Mouse (Mus musculus) T-helper 1 cell (primary cell): ENCODE results near the gene Aasdhppt.

ENCODE experiments used
- in situ Hi-C: fragments of 300-600 bp; cut with MboI, MseI; formaldehyde crosslinking; loops from one replicate; pipeline ENCODE4 v1.15.1; 2025; ENCODE audit warnings: high pct_unique_total_duplicates

Gene Aasdhppt

DNA sequence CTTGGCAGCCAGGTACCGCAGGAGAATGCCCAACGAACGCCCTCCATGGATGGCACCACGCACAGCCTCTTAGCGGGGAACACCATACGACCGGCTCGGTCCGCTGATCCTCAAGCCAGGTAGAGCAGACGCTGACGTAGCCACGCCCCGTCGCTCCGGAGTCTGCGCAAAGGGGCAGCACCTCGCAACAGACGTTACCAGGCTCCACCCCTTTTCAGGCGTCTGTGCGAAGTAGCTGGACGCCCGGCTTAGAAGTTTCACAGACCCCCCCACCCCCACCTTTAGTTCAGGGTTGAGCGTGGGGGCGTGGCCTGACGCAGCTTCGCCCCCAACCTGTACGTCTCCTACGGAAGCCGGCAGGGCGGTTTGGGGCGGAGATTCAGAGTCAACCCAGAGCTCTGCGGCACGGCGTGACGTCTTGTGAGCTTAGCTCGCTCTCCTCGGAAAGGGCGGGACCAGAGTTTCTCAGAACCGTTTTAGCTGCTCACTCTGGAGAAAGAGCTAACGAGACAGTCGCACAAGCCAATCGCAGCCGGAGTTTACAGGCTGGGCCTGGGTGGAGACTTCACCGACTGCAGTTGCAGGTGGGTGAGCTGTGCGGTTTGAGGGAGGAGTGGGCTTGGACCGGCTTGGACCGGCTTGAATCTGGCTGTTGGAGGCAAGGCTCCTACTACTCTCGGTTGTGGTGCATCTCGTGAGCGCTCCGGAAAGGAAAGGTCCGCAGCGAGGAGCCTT, at the start of gene Aasdhppt, which contains the start of gene Kbtbd3:
TSS of gene Aasdhppt (minus strand) at position 121 of the 735 bp plus-strand sequence.
TSS of gene Kbtbd3 (plus strand) at position 483 of the 735 bp plus-strand sequence.
- in situ Hi-C loops, result loop anchor here (5.0 to 10.0 kb wide), 3 partner anchors 68 to 975 kb away; partner anchors contain the start of genes Alkbh8 and Msantd4

- in situ Hi-C loops, result no loop called here
Observed at GRCm38 (mm10) chr9:4353163-4353562, 43.9 kb upstream of the Aasdhppt start.

- in situ Hi-C loops, result no loop called here
Observed at GRCm38 (mm10) chr9:4318939-4319721, 9.9 kb upstream of the Aasdhppt start.

GRCm38 (mm10) chr9:4315746-4316145, 6.5 kb upstream of the Aasdhppt start:
- in situ Hi-C loops, result no loop called here

DNA sequence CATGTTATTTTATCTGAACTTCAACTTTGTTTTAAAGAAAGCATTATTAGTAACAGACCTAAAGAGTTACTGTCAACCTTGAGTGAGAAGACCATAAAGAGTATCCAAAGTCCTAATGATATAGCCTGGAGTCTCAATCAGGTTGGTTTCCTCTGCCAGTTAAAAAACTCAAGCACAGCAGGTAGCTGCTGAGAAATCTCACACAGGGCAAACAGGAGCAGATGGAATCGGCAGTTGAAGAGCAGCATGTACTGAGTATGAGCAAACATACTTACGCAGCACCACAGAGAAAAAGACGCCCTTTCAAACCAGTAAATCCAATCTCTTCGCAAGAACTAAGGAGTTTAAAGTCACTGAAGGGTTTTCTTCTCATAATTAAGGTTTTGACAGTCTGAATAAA, 4.7 kb upstream of the Aasdhppt start:
- in situ Hi-C loops, result no loop called here

GRCm38 (mm10) chr9:4311162-4311561, 1.9 kb upstream of the Aasdhppt start:
- in situ Hi-C loops, result no loop called here

DNA sequence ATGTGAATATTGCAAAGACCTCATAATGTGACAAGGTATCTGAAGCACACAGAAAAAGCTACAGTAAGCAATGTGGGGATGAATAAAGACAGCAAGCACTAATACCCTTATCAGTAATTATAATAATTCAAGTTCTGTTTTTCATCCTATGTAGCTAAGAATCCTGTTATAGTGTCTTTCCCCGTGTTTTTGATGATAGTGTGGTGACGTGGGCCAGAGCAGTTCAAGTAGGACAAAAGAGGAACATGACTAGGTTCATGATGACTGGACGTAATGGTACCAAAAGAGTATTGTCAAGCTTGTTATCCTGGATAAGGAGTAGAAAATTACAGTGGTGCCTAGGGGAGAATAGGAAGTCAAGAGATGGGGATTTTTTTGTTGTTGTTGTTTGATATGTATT, 1.4 kb upstream of the Aasdhppt start:
- in situ Hi-C loops, result no loop called here

DNA sequence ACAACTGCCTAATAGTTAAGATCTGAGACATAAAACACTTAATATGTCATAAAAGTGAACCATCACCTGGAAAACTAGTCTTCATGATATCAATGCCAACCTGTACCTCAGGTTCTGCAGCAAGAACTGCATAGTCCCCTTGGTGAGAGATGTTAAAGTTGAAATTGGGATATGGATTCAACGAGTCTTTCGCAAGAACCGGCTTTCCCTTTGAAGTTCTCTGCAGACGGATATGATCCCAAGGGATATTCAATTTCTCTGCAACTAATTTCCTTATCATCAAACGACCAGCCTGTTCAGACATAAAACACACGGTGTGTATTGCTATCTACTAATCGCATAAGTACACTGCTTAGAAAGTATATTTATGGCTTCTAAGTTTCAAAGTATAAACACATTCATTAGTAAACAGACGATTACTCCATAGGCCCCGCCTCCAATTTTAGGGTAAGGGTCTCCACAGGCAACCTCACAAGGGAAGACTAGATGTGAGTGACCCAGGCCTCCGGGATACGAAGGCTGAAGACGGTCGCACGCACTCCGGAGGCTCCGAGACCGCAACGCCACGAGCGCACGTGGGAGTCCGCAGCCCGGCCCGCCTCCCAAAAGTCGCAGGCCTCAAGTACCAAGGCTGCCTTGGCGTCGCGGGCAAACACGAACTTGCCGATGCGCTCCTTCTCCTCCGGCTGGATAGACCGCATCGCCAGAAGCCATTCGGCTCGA, 482 bp downstream of the Aasdhppt start:
- in situ Hi-C loops, result loop anchor here (5.0 to 10.0 kb wide), 3 partner anchors 69 to 974 kb away; partner anchors contain the start of genes Alkbh8 and Msantd4

DNA sequence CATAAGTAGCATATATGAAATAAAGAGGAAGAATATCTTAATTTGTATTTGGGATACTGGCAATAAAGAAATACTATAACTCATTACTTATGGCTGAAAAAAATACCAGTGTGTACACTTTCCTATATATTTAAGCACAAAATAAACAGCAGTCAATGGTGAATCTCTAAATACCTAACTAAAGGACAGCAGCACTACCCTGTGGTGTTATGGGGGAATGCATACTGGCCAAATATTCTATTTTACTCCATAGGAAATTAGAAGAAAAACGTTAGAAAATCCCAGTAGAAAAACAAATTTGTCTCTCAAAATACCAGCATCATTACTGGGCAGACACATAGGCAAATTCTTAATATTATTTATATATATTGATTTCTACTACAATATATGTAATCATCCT, 4.4 kb downstream of the Aasdhppt start:
- in situ Hi-C loops, result loop anchor here (5.0 to 10.0 kb wide), 3 partner anchors 72 to 970 kb away; partner anchors contain the start of genes Alkbh8 and Msantd4

DNA sequence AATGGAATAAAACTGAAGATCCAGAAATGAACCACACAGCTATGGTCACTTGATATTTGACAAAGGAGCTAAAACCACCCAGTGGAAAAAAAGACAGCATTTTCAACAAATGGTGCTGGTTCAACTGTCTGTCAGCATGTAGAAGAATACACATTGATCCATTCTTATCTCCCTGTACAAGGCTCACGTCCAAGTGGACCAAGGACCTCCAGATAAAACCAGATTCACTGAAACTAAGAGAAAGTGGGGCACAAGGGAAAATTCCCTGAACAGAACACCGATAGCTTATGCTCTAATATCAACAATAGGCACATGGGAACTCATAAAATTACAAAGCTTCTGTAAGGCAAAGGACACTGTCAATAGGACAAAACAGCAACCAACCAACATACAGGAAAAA, 8.8 kb downstream of the Aasdhppt start:
- in situ Hi-C loops, result loop anchor here (10.0 kb wide), 1 partner anchor 966 kb away; the partner anchor contains the start of gene Alkbh8

GRCm38 (mm10) chr9:4283850-4284249, 25.4 kb downstream of the Aasdhppt start:
- in situ Hi-C loops, result no loop called here

GRCm38 (mm10) chr9:4266881-4267280, 42.4 kb downstream of the Aasdhppt start:
- in situ Hi-C loops, result no loop called here

GRCm38 (mm10) chr9:4260746-4261090, 48.6 kb downstream of the Aasdhppt start:
- in situ Hi-C loops, result no loop called here

DNA sequence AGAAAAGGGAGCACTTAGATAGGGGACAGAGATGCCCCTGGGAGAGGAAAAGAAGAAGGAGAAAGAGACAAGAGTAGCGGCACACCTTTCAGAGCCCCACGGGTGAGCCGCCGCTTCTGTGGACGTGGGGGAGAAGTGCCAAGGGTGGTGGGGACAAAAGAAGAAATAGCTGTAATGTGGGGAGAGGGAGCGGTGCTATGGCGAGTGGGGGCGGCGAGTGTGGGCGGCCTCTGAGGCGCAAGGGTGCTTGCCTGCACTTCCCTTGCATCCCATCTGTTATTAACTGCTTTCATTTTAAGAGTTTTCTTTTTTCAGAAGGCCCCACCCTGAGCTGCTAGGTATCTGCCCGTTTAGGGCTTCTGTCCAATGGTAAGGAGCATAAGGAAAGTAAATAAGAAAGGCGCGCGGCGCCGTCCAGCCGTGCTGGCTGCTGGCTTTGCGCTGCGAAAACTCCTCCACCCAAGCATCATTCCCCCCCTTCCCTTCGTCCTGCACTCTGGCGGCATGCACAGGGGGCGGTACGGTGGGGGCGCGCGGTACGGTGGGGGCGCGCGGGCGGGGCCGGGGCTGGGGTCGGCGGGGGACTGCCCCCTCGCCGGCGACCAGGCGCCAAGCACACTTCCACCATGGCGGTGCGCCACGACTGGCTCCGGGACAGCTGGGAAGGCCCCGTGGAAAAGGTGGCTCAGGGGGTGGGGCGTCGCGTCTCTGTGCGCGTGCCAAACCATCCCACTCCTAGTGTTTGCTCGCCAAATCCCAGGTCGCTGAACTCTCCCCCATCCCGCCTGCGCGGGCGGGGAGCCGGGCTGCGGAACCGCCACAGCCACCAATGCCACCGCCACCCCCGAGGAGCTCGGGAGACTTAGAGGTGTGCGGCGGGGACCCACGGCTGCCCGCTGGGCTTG, 49.2 kb downstream of the Aasdhppt start:
- in situ Hi-C loops, result no loop called here

- in situ Hi-C loops, result no loop called here
Observed at GRCm38 (mm10) chr9:4259074-4259473, 50.2 kb downstream of the Aasdhppt start.
